Mouse (Mus musculus): ENCODE measurements around the gene Ppp6r3. TPM values are rescaled to one million over a fixed set of nuclear protein-coding genes. Genes with fewer than 3 reads are reported as not detected.
A peak's percentile ranks its signal among the peaks of the same experiment; 100 is the strongest.

Ppp6r3 gene
- polyA plus RNA-seq, 1 experiment from 2014 or later, result 78.5 TPM

- Histone ChIP-seq H3K27me3 (ENCODE audit: control insufficient read depth, insufficient read depth, low read length) (no peaks in the 10 kb centered on the region), H3K9ac (ENCODE audit: low read length) (no peak overlapping the region), H3K27ac (replicated peaks; ENCODE audit: low read depth, low read length) (no peak overlapping the region), H3K4me3 (ENCODE audit: low read depth, low read length) (no peak overlapping the region), H3K9me3 (ENCODE audit: control insufficient read depth, low read length) (no peaks in the 10 kb centered on the region), H3K4me1 (ENCODE audit: control insufficient read depth, insufficient read depth, low read length) (no peaks in the 10 kb centered on the region), H3K4me2 (ENCODE audit: low read depth, severe bottlenecking) (no peak overlapping the region), H3K36me3 (ENCODE audit: control insufficient read depth, insufficient read depth, low read length) (peaks cover 41% of the 10 kb centered on the region)
- DNase-seq (ENCODE audit: low spot score) (no peak), ATAC-seq (ENCODE audit: insufficient number of reproducible peaks, low FRiP score, low TSS enrichment, low read depth) (no peak)
- 91% methylated on average over 2 of the region's 2 CpGs for WGBS
Observed at GRCm38 (mm10) chr19:3471218-3471617, 104.3 kb downstream of the Ppp6r3 start.

GRCm38 (mm10) chr19:3467574-3467973, 108.0 kb downstream of the Ppp6r3 start:
- Histone ChIP-seq H3K36me3 (ENCODE audit: control insufficient read depth, insufficient read depth, low read length) (peaks cover 43% of the 10 kb centered on the region), H3K9ac (ENCODE audit: low read length) (no peak overlapping the region), H3K4me2 (ENCODE audit: low read depth, severe bottlenecking) (no peak overlapping the region), H3K9me3 (ENCODE audit: control insufficient read depth, low read length) (no peaks in the 10 kb centered on the region), H3K27me3 (ENCODE audit: control insufficient read depth, insufficient read depth, low read length) (no peaks in the 10 kb centered on the region), H3K4me3 (ENCODE audit: low read depth, low read length) (no peak overlapping the region), H3K27ac (replicated peaks; ENCODE audit: low read depth, low read length) (no peak overlapping the region), H3K4me1 (ENCODE audit: control insufficient read depth, insufficient read depth, low read length) (no peaks in the 10 kb centered on the region)
- 94% methylated on average over 7 of the region's 7 CpGs for WGBS
- ATAC-seq (ENCODE audit: insufficient number of reproducible peaks, low FRiP score, low TSS enrichment, low read depth) (no peak), DNase-seq (ENCODE audit: low spot score) (no peak)

- 89% methylated on average over 3 of the region's 3 CpGs for WGBS
- Histone ChIP-seq H3K9ac (ENCODE audit: low read length) (no peak overlapping the region), H3K27me3 (ENCODE audit: control insufficient read depth, insufficient read depth, low read length) (no peaks in the 10 kb centered on the region), H3K4me2 (ENCODE audit: low read depth, severe bottlenecking) (no peak overlapping the region), H3K36me3 (ENCODE audit: control insufficient read depth, insufficient read depth, low read length) (peaks cover 52% of the 10 kb centered on the region), H3K9me3 (ENCODE audit: control insufficient read depth, low read length) (no peaks in the 10 kb centered on the region), H3K4me1 (ENCODE audit: control insufficient read depth, insufficient read depth, low read length) (no peaks in the 10 kb centered on the region), H3K27ac (replicated peaks; ENCODE audit: low read depth, low read length) (no peak overlapping the region), H3K4me3 (ENCODE audit: low read depth, low read length) (no peak overlapping the region)
- DNase-seq (ENCODE audit: low spot score) (no peak), ATAC-seq (ENCODE audit: insufficient number of reproducible peaks, low FRiP score, low TSS enrichment, low read depth) (no peak)
Observed at GRCm38 (mm10) chr19:3459986-3460385, 115.6 kb downstream of the Ppp6r3 start.

- WGBS, result 96% methylated on average over 6 of the region's 6 CpGs
- Histone ChIP-seq H3K4me1 (ENCODE audit: control insufficient read depth, insufficient read depth, low read length) (no peaks in the 10 kb centered on the region), H3K27ac (replicated peaks; ENCODE audit: low read depth, low read length) (no peak overlapping the region), H3K27me3 (ENCODE audit: control insufficient read depth, insufficient read depth, low read length) (no peaks in the 10 kb centered on the region), H3K9ac (ENCODE audit: low read length) (no peak overlapping the region), H3K9me3 (ENCODE audit: control insufficient read depth, low read length) (no peaks in the 10 kb centered on the region), H3K4me2 (ENCODE audit: low read depth, severe bottlenecking) (no peak overlapping the region), H3K36me3 (ENCODE audit: control insufficient read depth, insufficient read depth, low read length) (peaks cover 49% of the 10 kb centered on the region), H3K4me3 (ENCODE audit: low read depth, low read length) (no peak overlapping the region)
- DNase-seq (ENCODE audit: low spot score), result no peak
- ATAC-seq (ENCODE audit: insufficient number of reproducible peaks, low FRiP score, low TSS enrichment, low read depth), result no peak
Observed at GRCm38 (mm10) chr19:3458331-3459099, 117.0 kb downstream of the Ppp6r3 start.

- no peak for DNase-seq (ENCODE audit: low spot score)
Observed at GRCm38 (mm10) chr19:3457700-3458099, 117.8 kb downstream of the Ppp6r3 start.

GRCm38 (mm10) chr19:3451649-3452048, 123.9 kb downstream of the Ppp6r3 start:
- H3K4me2 ChIP-seq (ENCODE audit: low read depth, severe bottlenecking), result no peak overlapping the region
- no peaks in the 10 kb centered on the region for H3K9me3 ChIP-seq (ENCODE audit: control insufficient read depth, low read length)
- no peaks in the 10 kb centered on the region for H3K4me1 ChIP-seq (ENCODE audit: control insufficient read depth, insufficient read depth, low read length)
- no peaks in the 10 kb centered on the region for H3K27me3 ChIP-seq (ENCODE audit: control insufficient read depth, insufficient read depth, low read length)
- DNase-seq (ENCODE audit: low spot score) (no peak), ATAC-seq (ENCODE audit: insufficient number of reproducible peaks, low FRiP score, low TSS enrichment, low read depth) (no peak)
- no peak overlapping the region for H3K4me3 ChIP-seq (ENCODE audit: low read depth, low read length)
- WGBS, result 56% methylated on average over 6 of the region's 6 CpGs
- H3K9ac ChIP-seq (ENCODE audit: low read length), result no peak overlapping the region
- H3K36me3 ChIP-seq (ENCODE audit: control insufficient read depth, insufficient read depth, low read length), result peaks cover 14% of the 10 kb centered on the region
- H3K27ac ChIP-seq (replicated peaks; ENCODE audit: low read depth, low read length), result no peak overlapping the region

More at GRCm38 (mm10) chr19:3457700-3458099, 117.8 kb downstream of the Ppp6r3 start:
- H3K36me3 ChIP-seq (ENCODE audit: control insufficient read depth, insufficient read depth, low read length), result peaks cover 51% of the 10 kb centered on the region
- H3K27ac ChIP-seq (replicated peaks; ENCODE audit: low read depth, low read length), result no peak overlapping the region
- no peak overlapping the region for H3K4me3 ChIP-seq (ENCODE audit: low read depth, low read length)
- WGBS, result 96% methylated on average over 4 of the region's 4 CpGs
- H3K4me1 ChIP-seq (ENCODE audit: control insufficient read depth, insufficient read depth, low read length), result no peaks in the 10 kb centered on the region
- ATAC-seq (ENCODE audit: insufficient number of reproducible peaks, low FRiP score, low TSS enrichment, low read depth), result no peak
- no peaks in the 10 kb centered on the region for H3K27me3 ChIP-seq (ENCODE audit: control insufficient read depth, insufficient read depth, low read length)
- no peak overlapping the region for H3K9ac ChIP-seq (ENCODE audit: low read length)
- H3K4me2 ChIP-seq (ENCODE audit: low read depth, severe bottlenecking), result no peak overlapping the region
- H3K9me3 ChIP-seq (ENCODE audit: control insufficient read depth, low read length), result no peaks in the 10 kb centered on the region

- ATAC-seq (ENCODE audit: insufficient number of reproducible peaks, low FRiP score, low TSS enrichment, low read depth) (peak; percentile 53; the same call in 1 of the 2 replicates), DNase-seq (ENCODE audit: low spot score) (peak; percentile 73)
- Histone ChIP-seq H3K27ac (replicated peaks; ENCODE audit: low read depth, low read length) (no peak overlapping the region), H3K9me3 (ENCODE audit: control insufficient read depth, low read length) (no peaks in the 10 kb centered on the region), H3K4me1 (ENCODE audit: control insufficient read depth, insufficient read depth, low read length) (no peaks in the 10 kb centered on the region), H3K27me3 (ENCODE audit: control insufficient read depth, insufficient read depth, low read length) (no peaks in the 10 kb centered on the region), H3K4me3 (ENCODE audit: low read depth, low read length) (no peak overlapping the region), H3K36me3 (ENCODE audit: control insufficient read depth, insufficient read depth, low read length) (peaks cover 14% of the 10 kb centered on the region), H3K9ac (ENCODE audit: low read length) (no peak overlapping the region), H3K4me2 (ENCODE audit: low read depth, severe bottlenecking) (no peak overlapping the region)
- 26% methylated on average over 6 of the region's 6 CpGs for WGBS
Observed at GRCm38 (mm10) chr19:3451170-3451569, 124.4 kb downstream of the Ppp6r3 start.

- ATAC-seq (ENCODE audit: insufficient number of reproducible peaks, low FRiP score, low TSS enrichment, low read depth), result no peak
Observed at GRCm38 (mm10) chr19:3450714-3451113, 124.8 kb downstream of the Ppp6r3 start.

GRCm38 (mm10) chr19:3449248-3449647, 126.3 kb downstream of the Ppp6r3 start:
- 72% methylated on average over 3 of the region's 3 CpGs for WGBS
- Histone ChIP-seq H3K9me3 (ENCODE audit: control insufficient read depth, low read length) (no peaks in the 10 kb centered on the region), H3K4me2 (ENCODE audit: low read depth, severe bottlenecking) (no peak overlapping the region), H3K27me3 (ENCODE audit: control insufficient read depth, insufficient read depth, low read length) (no peaks in the 10 kb centered on the region), H3K4me1 (ENCODE audit: control insufficient read depth, insufficient read depth, low read length) (no peaks in the 10 kb centered on the region), H3K36me3 (ENCODE audit: control insufficient read depth, insufficient read depth, low read length) (peaks cover 3% of the 10 kb centered on the region), H3K27ac (replicated peaks; ENCODE audit: low read depth, low read length) (no peak overlapping the region), H3K4me3 (ENCODE audit: low read depth, low read length) (no peak overlapping the region), H3K9ac (ENCODE audit: low read length) (no peak overlapping the region)
- no peak for DNase-seq (ENCODE audit: low spot score)
- ATAC-seq (ENCODE audit: insufficient number of reproducible peaks, low FRiP score, low TSS enrichment, low read depth), result no peak

More at GRCm38 (mm10) chr19:3450714-3451113, 124.8 kb downstream of the Ppp6r3 start:
- Histone ChIP-seq H3K4me3 (ENCODE audit: low read depth, low read length) (no peak overlapping the region), H3K4me1 (ENCODE audit: control insufficient read depth, insufficient read depth, low read length) (no peaks in the 10 kb centered on the region), H3K36me3 (ENCODE audit: control insufficient read depth, insufficient read depth, low read length) (peaks cover 12% of the 10 kb centered on the region), H3K4me2 (ENCODE audit: low read depth, severe bottlenecking) (no peak overlapping the region), H3K27ac (replicated peaks; ENCODE audit: low read depth, low read length) (no peak overlapping the region), H3K9me3 (ENCODE audit: control insufficient read depth, low read length) (no peaks in the 10 kb centered on the region), H3K27me3 (ENCODE audit: control insufficient read depth, insufficient read depth, low read length) (no peaks in the 10 kb centered on the region), H3K9ac (ENCODE audit: low read length) (no peak overlapping the region)
- no peak for DNase-seq (ENCODE audit: low spot score)
- WGBS, result 88% methylated on average over 3 of the region's 3 CpGs

Data from limb, embryonic 11.5 days (tissue).